Mouse (Mus musculus): ENCODE data around the gene Myoc. TPM values are rescaled to one million over a fixed set of nuclear protein-coding genes. Genes with fewer than 3 reads are reported as not detected.

Myoc gene
- total RNA-seq, 2 experiments from 2014 or later = not detected

DNA sequence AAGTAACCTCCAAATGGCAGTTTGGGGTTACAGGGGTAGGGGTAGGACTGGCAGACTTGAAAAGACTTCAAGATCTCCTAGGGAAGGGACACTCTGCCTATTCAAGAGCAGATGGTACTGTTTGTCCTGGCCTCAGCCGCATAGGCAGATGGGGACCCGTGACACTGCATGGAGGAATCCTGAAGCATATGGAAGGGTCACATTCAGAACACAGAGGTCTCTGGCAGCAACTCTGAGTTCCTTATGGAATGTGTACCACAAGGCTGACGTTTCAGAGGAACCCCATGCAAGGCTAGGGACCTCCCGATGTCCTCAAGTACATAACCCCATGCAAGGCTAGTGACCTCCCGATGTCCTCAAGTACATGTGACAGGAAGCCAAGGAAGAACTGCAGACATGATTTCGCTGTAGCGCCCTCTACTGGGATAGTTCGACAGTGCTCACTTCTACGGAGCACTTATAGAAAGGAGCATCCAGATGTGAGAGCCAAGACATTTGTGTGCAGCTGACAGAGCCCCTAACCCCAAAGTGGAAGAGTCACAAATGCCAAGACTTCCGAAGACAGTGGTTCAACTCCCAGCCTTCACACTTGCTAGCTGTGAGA lies 7.2 kb downstream of the Myoc start:
- ATAC-seq (ENCODE audit: poor library complexity, severe bottlenecking) = peak; percentile 75

DNA sequence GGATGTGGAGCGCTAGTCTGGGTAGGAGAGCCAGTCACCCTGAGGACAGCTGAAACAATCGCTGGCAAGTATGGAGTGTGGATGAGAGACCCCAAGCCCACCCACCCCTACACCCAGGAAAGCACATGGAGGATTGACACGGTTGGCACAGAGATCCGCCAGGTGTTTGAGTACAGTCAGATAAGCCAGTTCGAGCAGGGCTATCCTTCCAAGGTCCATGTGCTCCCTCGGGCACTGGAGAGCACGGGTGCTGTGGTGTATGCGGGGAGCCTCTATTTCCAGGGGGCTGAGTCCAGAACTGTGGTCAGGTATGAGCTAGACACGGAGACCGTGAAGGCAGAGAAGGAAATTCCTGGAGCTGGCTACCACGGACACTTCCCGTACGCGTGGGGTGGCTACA lies 9.5 kb downstream of the Myoc start:
- ATAC-seq (ENCODE audit: poor library complexity, severe bottlenecking) = no peak

- ATAC-seq (ENCODE audit: poor library complexity, severe bottlenecking) = no peak
Measured at GRCm38 (mm10) chr1:162658119-162658518, 19.2 kb downstream of the Myoc start, which contains the start of gene Myocos. TSS of gene Myocos (minus strand) at chr1:162658219.

DNA sequence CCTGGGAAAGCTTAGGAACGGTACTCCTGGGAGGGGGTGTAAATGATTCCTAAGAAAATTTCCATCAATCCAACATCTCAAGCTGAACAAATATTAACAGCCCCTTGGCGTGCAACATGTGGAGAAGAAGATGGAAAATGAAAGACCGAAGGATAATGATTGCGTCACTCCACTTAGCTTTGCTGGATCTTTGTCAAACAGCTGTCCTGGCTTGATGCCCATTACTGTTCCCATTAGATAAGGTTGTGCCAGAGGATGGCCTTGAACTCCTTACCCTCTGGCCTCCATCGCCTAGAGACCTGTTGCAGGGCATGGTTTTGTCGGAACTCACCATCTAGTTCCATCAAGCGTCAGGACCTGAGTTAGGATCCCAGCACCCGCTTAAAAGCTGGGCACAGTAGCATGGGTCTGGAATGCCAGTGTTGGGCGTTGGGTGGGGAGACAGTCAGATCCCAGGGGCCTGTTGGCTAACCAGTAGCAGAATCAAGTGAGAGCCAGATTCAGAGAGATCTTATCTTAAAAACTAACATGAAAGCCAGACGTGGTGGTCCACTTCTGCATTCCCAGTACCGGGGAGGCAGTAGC lies 21.4 kb downstream of the Myoc start:
- ATAC-seq (ENCODE audit: poor library complexity, severe bottlenecking) = no peak

DNA sequence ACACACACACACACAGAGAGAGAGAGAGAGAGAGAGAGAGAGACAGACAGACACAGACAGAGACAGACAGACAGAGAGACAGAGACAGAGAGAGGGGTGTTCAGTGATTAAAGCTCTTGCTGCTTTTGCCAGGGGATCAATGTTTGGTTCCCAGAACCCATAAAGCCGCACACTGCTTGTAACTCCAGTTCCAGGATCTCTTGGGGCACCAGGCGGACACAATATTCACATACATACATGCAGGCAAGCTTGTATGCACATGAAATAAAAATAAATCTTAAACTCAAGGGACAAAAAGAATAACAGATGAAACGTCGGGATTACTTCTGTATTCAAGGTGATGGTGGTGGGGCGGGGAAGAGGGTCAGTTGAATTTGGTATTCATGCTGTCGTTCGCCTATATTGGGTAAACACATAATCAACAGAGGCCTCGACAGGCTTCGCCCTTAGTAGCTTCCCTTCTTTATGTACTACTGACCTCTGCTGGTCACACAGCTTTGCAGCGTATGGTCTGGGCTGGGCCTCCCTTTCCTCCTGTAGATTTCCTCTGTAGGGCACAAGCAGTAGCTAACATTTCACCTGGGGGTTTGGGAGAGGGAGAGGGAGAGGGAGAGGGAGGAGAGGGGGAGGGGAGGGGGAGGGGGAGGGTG lies 26.0 kb downstream of the Myoc start:
- ATAC-seq (ENCODE audit: poor library complexity, severe bottlenecking) = peak; percentile 99

- ATAC-seq (ENCODE audit: poor library complexity, severe bottlenecking) = peak; percentile 36
Measured at GRCm38 (mm10) chr1:162665486-162666174, 26.7 kb downstream of the Myoc start.

GRCm38 (mm10) chr1:162693721-162694120 lies 54.8 kb downstream of the Myoc start:
- no peak for ATAC-seq (ENCODE audit: poor library complexity, severe bottlenecking)

- ATAC-seq (ENCODE audit: poor library complexity, severe bottlenecking) = 0 out of 2 replicates have a peak, but pooled peaks have one; percentile 10
Measured at GRCm38 (mm10) chr1:162697866-162698265, 58.9 kb downstream of the Myoc start.

Other genes starting within 250 kb of the Myoc start
- 0.14 TPM in 1 of 2 replicates, not detected in the other for gene Dnm3, start 161.1 kb upstream of the Myoc start, total RNA-seq (2015)
- 0.04 and 0.15 TPM in 2 replicates for gene Dnm3, start 161.1 kb upstream of the Myoc start, total RNA-seq (2017)
- 1.9 and 3.2 TPM in 2 replicates for gene Mettl13, start 90.6 kb upstream of the Myoc start, total RNA-seq (2015)
- 4.7 and 5.8 TPM in 2 replicates for gene Mettl13, start 90.6 kb upstream of the Myoc start, total RNA-seq (2017)
- 78.4 and 90.1 TPM in 2 replicates for gene Vamp4, start 68.6 kb upstream of the Myoc start, total RNA-seq (2015)
- 43.3 and 43.5 TPM in 2 replicates for gene Vamp4, start 68.6 kb upstream of the Myoc start, total RNA-seq (2017)
- gene Myocos, start 19.1 kb downstream of the Myoc start, total RNA-seq (2015) = not detected in 2 replicates
- not detected in 2 replicates for gene Myocos, start 19.1 kb downstream of the Myoc start, total RNA-seq (2017)
- 175 and 178 TPM in 2 replicates for gene Prrc2c, start 101.4 kb downstream of the Myoc start, total RNA-seq (2015)
- gene Prrc2c, start 101.4 kb downstream of the Myoc start, total RNA-seq (2017) = 84.4 and 125 TPM in 2 replicates
- gene Fmo4, start 174.8 kb downstream of the Myoc start, total RNA-seq (2015) = not detected in 2 replicates
- gene Fmo4, start 174.8 kb downstream of the Myoc start, total RNA-seq (2017) = not detected in 2 replicates
- gene Fmo1, start 227.5 kb downstream of the Myoc start, total RNA-seq (2015) = not detected in 2 replicates
- 0.41 TPM in 1 of 2 replicates, not detected in the other for gene Fmo1, start 227.5 kb downstream of the Myoc start, total RNA-seq (2017)